Mouse (Mus musculus) G1E (cell line): ENCODE data around the gene Tmem150a.

Experiments used
- CTCF ChIP-seq: IDR thresholded peaks from 2 replicates; pipeline ENCODE4 v1.5.1; 2012; ENCODE audit warnings: low read depth, low read length, inconsistent platforms, mixed read lengths
- GATA1 ChIP-seq: IDR thresholded peaks from 2 replicates; pipeline ENCODE4 v1.6.1; 2012; ENCODE audit warnings: borderline replicate concordance, low read length, inconsistent platforms, mixed read lengths
- GATA2 ChIP-seq: IDR thresholded peaks from 2 replicates; pipeline ENCODE4 v1.6.1; 2012; ENCODE audit warnings: low read depth, low read length, inconsistent platforms, borderline replicate concordance
- POLR2AphosphoS5 ChIP-seq: IDR thresholded peaks from 2 replicates; pipeline ENCODE4 v1.6.1; 2012; ENCODE audit warnings: low read depth, low read length, inconsistent platforms; ENCODE audit not compliant: insufficient replicate concordance
- TAL1 ChIP-seq: conservative IDR thresholded peaks from 2 replicates; pipeline ENCODE4 v1.6.1; 2012; ENCODE audit warnings: low read depth, low read length, inconsistent platforms, mixed read lengths

DNA sequence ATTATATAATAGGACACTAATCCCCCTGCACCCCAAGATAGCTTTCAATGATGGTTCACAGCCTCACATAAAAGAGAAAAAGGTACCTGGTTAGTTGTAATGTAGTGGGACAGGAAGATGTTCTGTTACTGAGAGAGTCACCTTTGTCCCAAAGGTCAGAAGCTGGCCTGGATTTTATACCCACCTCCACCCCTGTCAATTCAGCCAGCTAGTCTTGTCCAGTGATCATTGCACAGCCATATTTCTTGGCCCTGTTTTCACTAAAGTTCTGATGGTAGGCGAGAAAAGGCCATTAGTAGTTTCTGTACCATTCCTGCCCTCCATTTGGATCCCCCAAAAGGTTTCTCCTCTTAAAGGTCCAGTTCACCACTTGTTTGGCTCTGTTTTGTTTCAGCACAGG, 1.2 kb upstream of the Tmem150a start:
- TF ChIP-seq GATA1 (no peak), CTCF (no peak), TAL1 (no peak), POLR2AphosphoS5 (no peak), GATA2 (no peak)
